Mouse (Mus musculus) embryonic facial prominence, embryonic 11.5 days (tissue): ENCODE measurements around the gene Olfr466. TPM values are rescaled to one million over a fixed set of nuclear protein-coding genes. Genes with fewer than 3 reads are reported as not detected.

Experiments
- polyA plus RNA-seq: library from polyadenylated mRNA; unstranded; fragments of >200 nt; fragmentation: Nextera tagmentation; extraction: Ambion mirVana; gene quantifications from 2 replicates; pipeline ENCODE4 v1.2.1, GENCODE M21; 2014

Olfr466 gene
- polyA plus RNA-seq, 1 experiment from 2014 or later: not detected

Other genes with a start within 250 kb of the Olfr466 start
- not detected in 2 replicates for gene Cntnap3, start 246.3 kb upstream of the Olfr466 start, polyA plus RNA-seq
- gene Spata31, start 232.8 kb upstream of the Olfr466 start, polyA plus RNA-seq: not detected in 2 replicates
- not detected in 2 replicates for gene Spata31d1c, start 117.2 kb upstream of the Olfr466 start, polyA plus RNA-seq
- not detected in 2 replicates for gene Prss47, start 97.5 kb upstream of the Olfr466 start, polyA plus RNA-seq
- 52.8 and 56.1 TPM in 2 replicates for gene Mfsd14b, start 37.3 kb upstream of the Olfr466 start, polyA plus RNA-seq
- not detected in 2 replicates for gene Olfr465-ps1, start 12.2 kb upstream of the Olfr466 start, polyA plus RNA-seq
- gene Nlrp4f, start 55.7 kb downstream of the Olfr466 start, polyA plus RNA-seq: 0.28 TPM in 1 of 2 replicates, not detected in the other
- not detected in 2 replicates for gene Gm10775, start 109.3 kb downstream of the Olfr466 start, polyA plus RNA-seq
- gene Zfp369, start 128.6 kb downstream of the Olfr466 start, polyA plus RNA-seq: 17.1 and 19.3 TPM in 2 replicates